Mouse (Mus musculus) bone marrow, adult 2 months (tissue): ENCODE results near the gene B3galnt1.

Experiments
- CTCF ChIP-seq: fragments of 200-500 bp; IDR thresholded peaks from 2 replicates; pipeline ENCODE4 v1.5.1; 2011; ENCODE audit warnings: low read length, control low read depth; ENCODE audit not compliant: control insufficient read depth, insufficient read depth
- POLR2A ChIP-seq: fragments of 200-500 bp; IDR thresholded peaks from 2 replicates; pipeline ENCODE4 v1.6.1; 2011; ENCODE audit warnings: low read depth, mild to moderate bottlenecking, control low read depth, low read length, borderline replicate concordance; ENCODE audit not compliant: control insufficient read depth

- TF ChIP-seq CTCF: no peak
- no peak for TF ChIP-seq POLR2A
Observed at GRCm38 (mm10) chr3:69545017-69545416, 53.7 kb downstream of the B3galnt1 start.
